Mouse (Mus musculus): ENCODE data around the gene Hira. TPM values are rescaled to one million over a fixed set of nuclear protein-coding genes. Genes with fewer than 3 reads are reported as not detected.
"Not testable (repeated sequence)": the region's sequence is repeated elsewhere in the genome, so short reads cannot be mapped to it uniquely, and the experiment has no call there.

Hira gene
- polyA plus RNA-seq, 1 experiment: 124 TPM

DNA sequence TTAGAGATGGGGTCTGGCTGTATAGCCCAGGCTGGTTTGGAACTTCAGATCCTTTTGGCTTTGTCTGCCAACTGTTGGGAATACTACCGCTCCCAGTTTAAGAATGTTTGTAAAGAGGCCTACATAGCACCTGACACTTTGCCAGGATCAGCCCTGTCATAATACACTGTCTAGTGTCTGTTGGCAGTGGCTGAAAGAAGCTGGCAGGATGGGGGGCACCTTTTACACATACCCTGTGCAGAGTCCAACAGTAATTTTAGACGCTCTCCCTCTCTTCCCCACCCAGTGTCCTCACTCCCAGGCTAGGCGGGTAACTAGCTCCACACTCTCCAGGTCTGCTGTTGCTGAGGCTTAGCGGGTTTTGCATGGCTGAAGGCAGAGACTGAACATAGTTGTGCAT is 38.5 kb upstream of the Hira start:
- WGBS: 98% methylated on average over 4 of the region's 4 CpGs
- peaks cover 7% of the 10 kb centered on the region; the same call in 1 of the 2 replicates for H3K36me3 ChIP-seq (ENCODE audit: control insufficient read depth, insufficient read depth, low read length)
- H3K27me3 ChIP-seq (ENCODE audit: control insufficient read depth, insufficient read depth, low read length): no peaks in the 10 kb centered on the region
- no peak for TF ChIP-seq CTCF (IDR thresholded peaks at IDR 0.05; ENCODE audit: borderline replicate concordance, control insufficient read depth, extremely low read depth, insufficient read depth, low read length, poor library complexity)
- peaks cover 2% of the 10 kb centered on the region for H3K4me1 ChIP-seq (replicated peaks; ENCODE audit: control insufficient read depth, insufficient read depth, low read length)
- no peak overlapping the region for H3K4me3 ChIP-seq (ENCODE audit: control insufficient read depth, insufficient read depth, low read length)
- no peak for DNase-seq
- H3K27ac ChIP-seq (ENCODE audit: control insufficient read depth, insufficient read depth, low read length): no peak overlapping the region

DNA sequence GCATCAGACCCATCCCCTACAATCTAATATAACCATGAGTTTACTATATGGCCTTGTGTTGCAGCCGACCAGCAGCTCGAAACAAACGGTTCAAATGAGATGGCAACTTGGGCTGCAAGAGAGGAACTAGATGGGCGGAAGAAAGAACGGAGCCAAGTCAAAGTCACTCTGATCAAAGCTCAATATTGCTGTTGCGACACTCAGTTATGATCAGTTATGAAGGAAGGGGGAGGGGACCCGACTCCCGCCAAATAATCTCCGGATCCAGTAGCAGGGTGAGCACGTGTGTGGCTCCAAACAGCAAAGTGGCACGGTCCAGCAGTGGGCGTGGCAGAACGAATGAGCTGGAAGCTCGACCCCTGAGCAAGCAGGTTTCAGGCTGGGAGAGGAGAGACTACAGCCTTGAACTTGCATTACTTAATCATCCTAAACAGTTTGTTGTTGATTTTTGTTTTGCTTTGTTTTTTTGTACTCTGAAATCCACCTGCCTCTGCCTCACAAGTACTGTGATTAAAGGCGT is 30.5 kb upstream of the Hira start:
- DNase-seq: no peak
- no peaks in the 10 kb centered on the region for H3K36me3 ChIP-seq (ENCODE audit: control insufficient read depth, insufficient read depth, low read length)
- H3K27ac ChIP-seq (ENCODE audit: control insufficient read depth, insufficient read depth, low read length): no peak overlapping the region
- 94% methylated on average over 15 of the region's 15 CpGs for WGBS
- TF ChIP-seq POLR2A (IDR thresholded peaks at IDR 0.05; ENCODE audit: control insufficient read depth, extremely low read depth, insufficient read depth, low read length, poor library complexity) (no peak), CTCF (IDR thresholded peaks at IDR 0.05; ENCODE audit: borderline replicate concordance, control insufficient read depth, extremely low read depth, insufficient read depth, low read length, poor library complexity) (no peak)
- no peak overlapping the region for H3K4me3 ChIP-seq (ENCODE audit: control insufficient read depth, insufficient read depth, low read length)
- no peaks in the 10 kb centered on the region for H3K27me3 ChIP-seq (ENCODE audit: control insufficient read depth, insufficient read depth, low read length)
- no peaks in the 10 kb centered on the region for H3K4me1 ChIP-seq (replicated peaks; ENCODE audit: control insufficient read depth, insufficient read depth, low read length)

- H3K36me3 ChIP-seq (ENCODE audit: control insufficient read depth, insufficient read depth, low read length); H3K27ac ChIP-seq (ENCODE audit: control insufficient read depth, insufficient read depth, low read length); H3K27me3 ChIP-seq (ENCODE audit: control insufficient read depth, insufficient read depth, low read length); H3K4me1 ChIP-seq (replicated peaks; ENCODE audit: control insufficient read depth, insufficient read depth, low read length); DNase-seq; H3K4me3 ChIP-seq (ENCODE audit: control insufficient read depth, insufficient read depth, low read length): not testable (repeated sequence)
- WGBS: 91% methylated on average over 16 of the region's 17 CpGs
Measured at GRCm38 (mm10) chr16:18849521-18850190, 27.2 kb upstream of the Hira start.

GRCm38 (mm10) chr16:18858551-18858950 is 18.3 kb upstream of the Hira start:
- no peak for TF ChIP-seq POLR2A (IDR thresholded peaks at IDR 0.05; ENCODE audit: control insufficient read depth, extremely low read depth, insufficient read depth, low read length, poor library complexity)
- TF ChIP-seq CTCF (IDR thresholded peaks at IDR 0.05; ENCODE audit: borderline replicate concordance, control insufficient read depth, extremely low read depth, insufficient read depth, low read length, poor library complexity): no peak
- DNase-seq: peak; percentile 37
- no peaks in the 10 kb centered on the region for H3K27me3 ChIP-seq (ENCODE audit: control insufficient read depth, insufficient read depth, low read length)
- no peaks in the 10 kb centered on the region for H3K36me3 ChIP-seq (ENCODE audit: control insufficient read depth, insufficient read depth, low read length)
- no peaks in the 10 kb centered on the region for H3K4me1 ChIP-seq (replicated peaks; ENCODE audit: control insufficient read depth, insufficient read depth, low read length)
- H3K4me3 ChIP-seq (ENCODE audit: control insufficient read depth, insufficient read depth, low read length): no peak overlapping the region
- H3K27ac ChIP-seq (ENCODE audit: control insufficient read depth, insufficient read depth, low read length): no peak overlapping the region

GRCm38 (mm10) chr16:18860186-18860585 is 16.7 kb upstream of the Hira start:
- Histone ChIP-seq H3K4me1 (replicated peaks; ENCODE audit: control insufficient read depth, insufficient read depth, low read length) (no peaks in the 10 kb centered on the region), H3K27ac (ENCODE audit: control insufficient read depth, insufficient read depth, low read length) (no peak overlapping the region), H3K36me3 (ENCODE audit: control insufficient read depth, insufficient read depth, low read length) (no peaks in the 10 kb centered on the region), H3K27me3 (ENCODE audit: control insufficient read depth, insufficient read depth, low read length) (no peaks in the 10 kb centered on the region), H3K4me3 (ENCODE audit: control insufficient read depth, insufficient read depth, low read length) (no peak overlapping the region)
- WGBS: 68% methylated on average over 1 of the region's 1 CpGs
- DNase-seq: no peak
- TF ChIP-seq CTCF (IDR thresholded peaks at IDR 0.05; ENCODE audit: borderline replicate concordance, control insufficient read depth, extremely low read depth, insufficient read depth, low read length, poor library complexity) (no peak), POLR2A (IDR thresholded peaks at IDR 0.05; ENCODE audit: control insufficient read depth, extremely low read depth, insufficient read depth, low read length, poor library complexity) (no peak)

DNA sequence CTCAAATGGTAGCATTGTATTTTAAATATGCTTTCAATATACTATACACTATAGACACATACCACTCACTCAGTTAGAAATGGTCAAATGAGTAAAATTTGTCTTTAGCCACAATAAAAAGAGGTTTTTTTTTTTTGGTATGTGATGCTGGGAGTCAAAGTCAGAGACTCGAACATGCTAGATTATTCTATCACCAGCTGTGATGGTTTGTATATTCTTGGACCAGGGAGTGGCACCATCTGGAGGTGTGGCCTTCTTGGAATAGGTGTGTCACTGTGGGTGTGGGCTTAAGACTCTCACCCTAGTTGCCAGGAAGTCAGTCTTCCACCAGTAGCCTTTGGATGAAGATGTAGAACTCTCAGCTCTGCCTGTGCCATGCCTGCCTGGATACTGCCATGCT is 6.3 kb upstream of the Hira start:
- not testable (repeated sequence) for H3K4me3 ChIP-seq (ENCODE audit: control insufficient read depth, insufficient read depth, low read length)

GRCm38 (mm10) chr16:18876091-18876441 is 771 bp upstream of the Hira start:
- Histone ChIP-seq H3K36me3 (ENCODE audit: control insufficient read depth, insufficient read depth, low read length) (peaks cover 23% of the 10 kb centered on the region), H3K27me3 (ENCODE audit: control insufficient read depth, insufficient read depth, low read length) (no peaks in the 10 kb centered on the region), H3K4me1 (replicated peaks; ENCODE audit: control insufficient read depth, insufficient read depth, low read length) (peaks cover 7% of the 10 kb centered on the region), H3K4me3 (ENCODE audit: control insufficient read depth, insufficient read depth, low read length) (peak overlapping the region; percentile 80), H3K27ac (ENCODE audit: control insufficient read depth, insufficient read depth, low read length) (peak overlapping the region; percentile 13)
- TF ChIP-seq POLR2A (IDR thresholded peaks at IDR 0.05; ENCODE audit: control insufficient read depth, extremely low read depth, insufficient read depth, low read length, poor library complexity) (no peak), CTCF (IDR thresholded peaks at IDR 0.05; ENCODE audit: borderline replicate concordance, control insufficient read depth, extremely low read depth, insufficient read depth, low read length, poor library complexity) (no peak)
- no peak for DNase-seq
- 1% methylated on average over 17 of the region's 17 CpGs for WGBS

More for the DNA sequence above, 6.3 kb upstream of the Hira start:
- not testable (repeated sequence) for DNase-seq; H3K27me3 ChIP-seq (ENCODE audit: control insufficient read depth, insufficient read depth, low read length); H3K27ac ChIP-seq (ENCODE audit: control insufficient read depth, insufficient read depth, low read length); H3K4me1 ChIP-seq (replicated peaks; ENCODE audit: control insufficient read depth, insufficient read depth, low read length)
- peaks cover 26% of the 10 kb centered on the region for H3K36me3 ChIP-seq (ENCODE audit: control insufficient read depth, insufficient read depth, low read length)
- 92% methylated on average over 1 of the region's 1 CpGs for WGBS

Measured in thymus, adult 2 months (tissue).